Mouse (Mus musculus) liver, postnatal 0 days (tissue): Measurements from ENCODE around the gene Sypl2. TPM values are rescaled to one million over a fixed set of nuclear protein-coding genes. Genes with fewer than 3 reads are reported as not detected.

Experiments used
- ATAC-seq: fragments of 200-750 bp; cut with Nextera tagmentation; 2 replicates; pipeline ENCODE4 v1.8.0; 2017; ENCODE audit warnings: mild to moderate bottlenecking, moderate library complexity
- DNase-seq: peaks from one replicate; pipeline ENCODE4 v3.0.0-alpha.2; 2016
- H3K27ac ChIP-seq: fragments of 300-500 bp; sonication (generic); 2 replicates; pipeline ENCODE4 v1.5.1; 2014; ENCODE audit warnings: antibody characterized with exemption, moderate library complexity, mild to moderate bottlenecking, low read depth
- H3K27me3 ChIP-seq: fragments of 300-500 bp; sonication (generic); 2 replicates; pipeline ENCODE4 v1.6.1; 2014; ENCODE audit warnings: low read length, control low read depth, mixed read lengths; ENCODE audit not compliant: insufficient read depth
- H3K36me3 ChIP-seq: fragments of 300-500 bp; sonication (generic); replicated peaks from 2 replicates; pipeline ENCODE4 v1.6.1; 2014; ENCODE audit warnings: mild to moderate bottlenecking, control low read depth, low read length, moderate library complexity, mixed read lengths; ENCODE audit not compliant: insufficient read depth
- H3K4me1 ChIP-seq: fragments of 300-500 bp; sonication (generic); 2 replicates; pipeline ENCODE4 v1.6.1; 2014; ENCODE audit warnings: antibody characterized with exemption, mild to moderate bottlenecking, control low read depth; ENCODE audit not compliant: insufficient read depth
- H3K4me2 ChIP-seq: fragments of 300-500 bp; sonication (generic); 2 replicates; pipeline ENCODE4 v1.6.1; 2014; ENCODE audit warnings: low read depth, mild to moderate bottlenecking, low read length, moderate library complexity, mixed read lengths
- H3K4me3 ChIP-seq: fragments of 300-500 bp; sonication (generic); 2 replicates; pipeline ENCODE4 v1.5.1; 2014; ENCODE audit warnings: low read depth, low read length
- H3K9ac ChIP-seq: fragments of 300-500 bp; sonication (generic); replicated peaks from 2 replicates; pipeline ENCODE4 v1.6.1; 2014; ENCODE audit warnings: mild to moderate bottlenecking, moderate library complexity
- H3K9me3 ChIP-seq: fragments of 300-500 bp; sonication (generic); 2 replicates; pipeline ENCODE4 v1.6.1; 2016; ENCODE audit warnings: mild to moderate bottlenecking, control low read depth, low read length, mixed read lengths
- CTCF ChIP-seq: sonication (generic); IDR thresholded peaks from 2 replicates; pipeline ENCODE4 v1.5.1; 2016; ENCODE audit warnings: antibody characterized with exemption, low read depth
- EP300 ChIP-seq: IDR thresholded peaks from 2 replicates; pipeline ENCODE4 v1.6.1; 2016; ENCODE audit warnings: antibody characterized with exemption, low read depth, mild to moderate bottlenecking
- WGBS: fragments of 180-500 bp; shearing (Covaris S2); extraction: QIAGEN DNeasy Blood & Tissue Kit; methylation state at CpG from one replicate; pipeline ENCODE4 v1.1.7; 2014; ENCODE audit not compliant: insufficient replicate concordance; 5-methylcytosine and 5-hydroxymethylcytosine counted together
- polyA plus RNA-seq: library from polyadenylated mRNA; unstranded; fragments of >200 nt; fragmentation: Nextera tagmentation; extraction: Ambion mirVana; gene quantifications from 2 replicates; pipeline ENCODE4 v1.2.1, GENCODE M21; 2015

The Sypl2 gene
- polyA plus RNA-seq, 1 experiment from 2014 or later: 0.05 TPM

DNA sequence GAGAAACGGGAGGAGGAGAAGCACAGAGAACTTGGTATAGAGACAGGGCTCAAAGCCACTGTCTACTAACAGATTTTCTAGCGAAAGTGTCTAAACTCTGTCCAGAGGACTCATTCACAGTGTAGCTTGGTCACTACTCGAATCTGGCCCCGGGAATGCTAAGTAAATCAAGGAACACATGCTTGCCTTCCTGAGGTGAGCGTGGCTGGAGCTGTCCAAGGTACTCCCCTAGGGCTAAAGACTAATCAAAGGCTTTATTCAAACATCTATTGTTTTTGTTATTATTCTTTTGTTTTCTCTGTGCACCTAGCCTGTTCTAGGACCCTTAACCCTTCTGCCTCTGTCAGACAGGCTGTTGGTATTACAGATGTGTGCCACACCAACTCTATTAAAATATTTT, 11.7 kb downstream of the Sypl2 start:
- no peak overlapping the region for H3K4me3 ChIP-seq
- H3K9me3 ChIP-seq: no peaks in the 10 kb centered on the region
- no peaks in the 10 kb centered on the region for H3K36me3 ChIP-seq
- no peak for ATAC-seq
- peaks cover 8% of the 10 kb centered on the region; the same call in 1 of the 2 replicates for H3K27me3 ChIP-seq
- no peak for DNase-seq
- H3K4me1 ChIP-seq: peaks cover 6% of the 10 kb centered on the region
- H3K9ac ChIP-seq: no peak overlapping the region
- WGBS: 10% methylated on average over 5 of the region's 5 CpGs
- no peak overlapping the region for H3K27ac ChIP-seq
- no peak overlapping the region for H3K4me2 ChIP-seq
- TF ChIP-seq EP300 (no peak), CTCF (no peak)

DNA sequence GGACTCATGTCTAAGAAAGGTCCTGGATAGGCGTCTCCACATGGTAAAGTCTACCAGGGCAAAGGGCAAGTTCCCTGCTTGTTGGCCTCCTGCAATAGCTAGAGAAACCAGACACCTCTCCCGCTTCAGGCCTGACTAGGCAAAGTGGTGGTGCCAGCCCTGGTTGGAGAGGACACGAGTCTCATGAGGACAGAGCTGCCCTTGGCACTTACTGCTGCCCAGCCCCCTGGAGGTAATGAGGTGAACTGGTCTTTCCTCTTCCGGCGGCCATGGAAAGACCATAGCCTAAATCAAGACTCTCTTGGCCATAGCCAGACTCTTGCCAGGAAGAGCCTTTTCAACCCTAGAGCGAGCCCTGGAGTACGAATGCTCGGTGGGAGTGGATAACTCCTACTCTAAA, 14.0 kb downstream of the Sypl2 start:
- DNase-seq: no peak
- no peak for ATAC-seq

DNA sequence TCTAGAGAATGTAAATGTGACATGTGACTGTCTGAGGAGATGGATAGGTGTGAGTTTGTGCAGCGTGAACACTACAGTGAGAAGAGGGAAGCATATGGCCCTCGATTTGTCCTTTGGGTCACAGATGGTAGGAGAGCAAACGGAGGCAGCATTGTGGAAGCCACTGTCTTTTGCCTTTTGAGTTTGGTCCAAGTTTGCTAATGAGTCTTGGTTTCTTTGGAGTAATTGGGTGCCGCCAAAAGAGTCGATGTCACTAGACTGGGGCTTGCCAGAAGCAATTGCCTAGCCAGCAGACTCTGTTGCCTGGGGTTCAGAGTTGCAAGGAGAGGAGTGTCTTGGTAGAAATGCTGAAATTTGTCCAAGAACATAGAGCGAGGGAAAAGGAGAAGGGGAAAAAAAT, 14.6 kb downstream of the Sypl2 start:
- Histone ChIP-seq H3K9ac (no peak overlapping the region), H3K27ac (no peak overlapping the region), H3K4me2 (no peak overlapping the region), H3K36me3 (no peaks in the 10 kb centered on the region), H3K27me3 (peaks cover 8% of the 10 kb centered on the region; the same call in 1 of the 2 replicates), H3K4me1 (peaks cover 15% of the 10 kb centered on the region), H3K9me3 (no peaks in the 10 kb centered on the region), H3K4me3 (no peak overlapping the region)
- ATAC-seq (no peak), DNase-seq (no peak)
- 90% methylated on average over 6 of the region's 6 CpGs for WGBS
- no peak for TF ChIP-seq CTCF
- no peak for TF ChIP-seq EP300

More for the DNA sequence above, 14.0 kb downstream of the Sypl2 start:
- H3K9ac ChIP-seq: no peak overlapping the region
- no peak overlapping the region for H3K27ac ChIP-seq
- no peaks in the 10 kb centered on the region for H3K36me3 ChIP-seq
- no peak overlapping the region for H3K4me3 ChIP-seq
- 78% methylated on average over 8 of the region's 8 CpGs for WGBS
- no peak overlapping the region for H3K4me2 ChIP-seq
- H3K27me3 ChIP-seq: peaks cover 8% of the 10 kb centered on the region; the same call in 1 of the 2 replicates
- H3K9me3 ChIP-seq: no peaks in the 10 kb centered on the region
- H3K4me1 ChIP-seq: peaks cover 15% of the 10 kb centered on the region
- TF ChIP-seq EP300: no peak
- TF ChIP-seq CTCF: peak; percentile 21; the same call in 1 of the 2 replicates

DNA sequence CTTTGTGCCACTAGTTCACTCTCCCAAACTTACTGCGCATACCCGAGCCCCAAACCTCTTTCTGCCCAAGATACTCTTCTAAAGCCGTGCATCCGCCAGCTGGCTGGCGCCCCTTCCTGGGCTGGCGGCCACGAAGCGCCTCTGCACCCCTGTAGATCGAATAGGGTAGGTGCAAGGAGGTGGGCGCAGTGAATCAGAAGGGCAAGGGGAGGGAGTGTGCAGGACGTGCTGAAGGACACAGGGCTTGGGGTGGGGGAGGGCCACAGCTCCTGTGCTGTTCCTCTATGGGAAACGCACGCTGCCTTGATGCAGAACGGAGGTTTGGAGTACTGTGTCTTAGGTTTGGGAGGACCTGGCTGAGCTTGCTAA, 15.7 kb downstream of the Sypl2 start, which contains the start of gene Atxn7l2:
Atxn7l2 (minus strand) TSS at position 164 of the 369 bp plus-strand sequence.
- TF ChIP-seq CTCF (peak; percentile 49), EP300 (no peak)
- no peaks in the 10 kb centered on the region for H3K36me3 ChIP-seq
- DNase-seq (no peak), ATAC-seq (peak; percentile 62)
- H3K4me2 ChIP-seq: peak within 1 kb of the TSS; percentile 93
- 0 out of 2 replicates have a peak, but pooled peaks cover 4% of the 10 kb centered on the region for H3K27me3 ChIP-seq
- peaks cover 15% of the 10 kb centered on the region for H3K4me1 ChIP-seq
- under 1% methylated on average over 14 of the region's 14 CpGs for WGBS
- peak within 1 kb of the TSS; percentile 79 for H3K27ac ChIP-seq
- H3K9ac ChIP-seq: peak within 1 kb of the TSS; percentile 85
- H3K4me3 ChIP-seq: peak within 1 kb of the TSS; percentile 74
- no peaks in the 10 kb centered on the region for H3K9me3 ChIP-seq

DNA sequence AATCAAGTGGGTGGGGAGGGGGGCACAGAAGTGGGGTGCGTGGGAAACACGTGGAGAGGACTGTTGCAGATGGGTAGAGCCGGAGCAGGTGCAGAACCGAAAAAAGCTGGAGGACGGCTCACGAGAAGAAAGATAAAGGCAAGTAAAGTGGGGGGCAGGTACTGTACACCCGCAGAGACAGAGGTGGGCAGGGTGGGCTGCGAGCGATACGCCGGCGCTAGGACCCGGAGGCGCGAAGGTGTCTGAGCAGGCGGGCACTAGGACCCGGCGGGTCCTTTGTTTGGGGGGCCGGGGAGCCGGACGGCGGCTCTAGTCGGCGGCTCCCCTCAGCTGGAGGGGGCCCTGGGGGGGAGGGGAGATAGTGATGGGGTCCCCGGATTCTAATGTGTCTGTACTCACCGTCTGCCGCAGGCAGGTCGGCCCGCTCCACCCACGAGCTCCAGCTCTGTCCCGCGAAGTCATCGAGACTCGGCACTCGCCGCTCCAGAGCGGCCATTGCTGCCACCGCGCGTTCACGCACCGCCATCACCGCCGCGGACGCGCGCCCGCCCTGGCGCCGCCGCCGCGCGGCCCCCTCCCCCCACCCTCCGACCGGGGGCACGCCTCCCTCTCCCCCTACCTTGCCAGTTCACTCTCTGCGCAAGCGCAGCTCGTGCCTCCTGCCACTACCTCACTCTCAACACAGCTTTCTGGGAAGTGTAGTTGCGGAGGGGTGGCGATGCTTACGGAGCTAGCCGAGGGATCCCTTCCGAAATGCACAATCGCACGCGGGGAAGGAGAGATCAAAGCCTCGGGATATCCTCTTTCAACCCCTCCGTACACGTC, 16.3 kb downstream of the Sypl2 start:
- DNase-seq (peak; percentile 94), ATAC-seq (peak; percentile 96)
- H3K9ac ChIP-seq: peak overlapping the region; percentile 85
- WGBS: under 1% methylated on average over 63 of the region's 72 CpGs
- H3K4me2 ChIP-seq: peak overlapping the region; percentile 93
- H3K9me3 ChIP-seq: no peaks in the 10 kb centered on the region
- TF ChIP-seq EP300: no peak
- peak overlapping the region; percentile 79 for H3K27ac ChIP-seq
- peaks cover 15% of the 10 kb centered on the region for H3K4me1 ChIP-seq
- peak overlapping the region; percentile 74 for H3K4me3 ChIP-seq
- H3K27me3 ChIP-seq: 0 out of 2 replicates have a peak, but pooled peaks cover 4% of the 10 kb centered on the region
- H3K36me3 ChIP-seq: peaks cover 4% of the 10 kb centered on the region

DNA sequence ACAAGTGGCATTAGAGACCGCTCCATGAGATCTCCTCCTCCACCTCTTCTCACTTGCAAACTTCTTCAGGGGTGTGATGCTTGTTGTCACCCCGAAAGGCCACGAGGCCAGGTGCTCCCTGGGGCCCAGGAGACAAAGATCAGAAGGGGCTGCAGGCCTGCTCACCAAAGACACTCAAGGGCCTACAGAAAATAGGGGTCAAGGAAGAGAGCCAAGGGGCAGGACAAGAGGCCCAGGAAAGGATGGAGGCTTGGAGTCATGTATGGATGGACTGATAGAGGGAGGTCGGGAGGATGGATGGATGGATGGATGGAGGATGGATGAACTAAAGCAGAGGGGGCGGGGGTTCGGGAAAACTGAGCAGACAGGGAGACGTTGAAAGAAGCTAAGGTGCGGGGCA, 16.9 kb downstream of the Sypl2 start:
- H3K9me3 ChIP-seq: no peaks in the 10 kb centered on the region
- WGBS: 6% methylated on average over 8 of the region's 8 CpGs
- peak overlapping the region; percentile 74 for H3K4me3 ChIP-seq
- H3K27me3 ChIP-seq: 0 out of 2 replicates have a peak, but pooled peaks cover 4% of the 10 kb centered on the region
- no peak for ATAC-seq
- peak overlapping the region; percentile 85 for H3K9ac ChIP-seq
- H3K4me2 ChIP-seq: peak overlapping the region; percentile 93
- no peak for DNase-seq
- no peak overlapping the region for H3K27ac ChIP-seq
- TF ChIP-seq CTCF (no peak), EP300 (no peak)
- peaks cover 8% of the 10 kb centered on the region for H3K36me3 ChIP-seq
- H3K4me1 ChIP-seq: peaks cover 15% of the 10 kb centered on the region
